Mouse (Mus musculus) small intestine, adult 2 months (tissue): ENCODE results near the gene Alox12.

Source experiments
- CTCF ChIP-seq: fragments of 200-500 bp; IDR thresholded peaks from 2 replicates; pipeline ENCODE4 v1.5.1; 2012; ENCODE audit warnings: low read depth, mild to moderate bottlenecking, control low read depth, inconsistent platforms, low read length, moderate library complexity, mixed read lengths; ENCODE audit not compliant: insufficient replicate concordance, insufficient read length; ENCODE audit errors: extremely low read depth
- POLR2A ChIP-seq: fragments of 200-500 bp; IDR thresholded peaks from 2 replicates; pipeline ENCODE4 v1.6.1; 2012; ENCODE audit warnings: low read depth, mild to moderate bottlenecking, control low read depth, inconsistent platforms, low read length, moderate library complexity

DNA sequence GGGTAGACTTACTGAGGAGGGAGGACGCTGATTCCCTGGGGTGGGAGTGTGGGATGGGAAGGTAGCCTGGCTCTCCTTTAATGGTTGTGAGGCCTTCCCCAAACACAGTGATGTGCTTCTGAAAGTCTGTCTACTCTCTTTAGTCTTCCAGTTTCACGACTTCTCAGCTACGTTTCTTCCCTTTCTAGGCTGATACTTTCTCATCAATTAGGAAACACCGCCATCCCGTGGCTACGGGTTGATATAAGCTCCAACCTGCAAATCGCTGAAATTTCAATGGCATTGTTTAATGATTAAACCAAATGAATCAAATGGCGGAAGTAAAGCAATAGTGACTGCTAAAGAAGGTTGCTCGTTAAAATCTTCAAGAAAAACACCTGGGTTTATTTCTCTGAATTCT, 42.3 kb downstream of the Alox12 start:
- TF ChIP-seq CTCF = no peak
- no peak for TF ChIP-seq POLR2A
